Mouse (Mus musculus) hindbrain, embryonic 16.5 days (tissue): ENCODE measurements around the gene Akr7a5. TPM values are rescaled to one million over a fixed set of nuclear protein-coding genes. Genes with fewer than 3 reads are reported as not detected.

ENCODE experiments used
- ATAC-seq: fragments of 200-750 bp; cut with Nextera tagmentation; 2 replicates; pipeline ENCODE4 v1.8.0; 2017; ENCODE audit warnings: moderate TSS enrichment, moderate library complexity
- H3K27ac ChIP-seq: fragments of 300-500 bp; sonication (generic); 2 replicates; pipeline ENCODE4 v1.5.1; 2014; ENCODE audit warnings: low read depth, mild to moderate bottlenecking, control low read depth, low read length, moderate library complexity
- H3K27me3 ChIP-seq: fragments of 300-500 bp; sonication (generic); replicated peaks from 2 replicates; pipeline ENCODE4 v1.6.1; 2014; ENCODE audit warnings: low read length; ENCODE audit not compliant: control insufficient read depth, insufficient read depth
- H3K36me3 ChIP-seq: fragments of 300-500 bp; sonication (generic); 2 replicates; pipeline ENCODE4 v1.6.1; 2014; ENCODE audit warnings: mild to moderate bottlenecking, low read length, moderate library complexity, mixed read lengths; ENCODE audit not compliant: control insufficient read depth, insufficient read depth
- H3K4me1 ChIP-seq: fragments of 300-500 bp; sonication (generic); 2 replicates; pipeline ENCODE4 v1.6.1; 2014; ENCODE audit warnings: low read depth, low read length; ENCODE audit not compliant: control insufficient read depth, insufficient read depth
- H3K4me2 ChIP-seq: fragments of 300-500 bp; sonication (generic); 2 replicates; pipeline ENCODE4 v1.6.1; 2014; ENCODE audit warnings: mild to moderate bottlenecking, low read length, control low read depth, moderate library complexity
- H3K4me3 ChIP-seq: fragments of 300-500 bp; sonication (generic); 2 replicates; pipeline ENCODE4 v1.5.1; 2014; ENCODE audit warnings: mild to moderate bottlenecking, low read length, control low read depth, moderate library complexity
- H3K9ac ChIP-seq: fragments of 300-500 bp; sonication (generic); 2 replicates; pipeline ENCODE4 v1.6.1; 2014; ENCODE audit warnings: low read depth, mild to moderate bottlenecking, control low read depth, low read length, moderate library complexity
- H3K9me3 ChIP-seq: fragments of 300-500 bp; sonication (generic); 2 replicates; pipeline ENCODE4 v1.6.1; 2014; ENCODE audit warnings: mild to moderate bottlenecking, low read length, moderate library complexity; ENCODE audit not compliant: control insufficient read depth
- WGBS: fragments of 180-500 bp; shearing (Covaris S2); extraction: QIAGEN DNeasy Blood & Tissue Kit; methylation state at CpG from one replicate; pipeline ENCODE4 v1.1.7; 2014; 5-methylcytosine and 5-hydroxymethylcytosine counted together
- polyA plus RNA-seq: library from polyadenylated mRNA; unstranded; fragments of >200 nt; fragmentation: Nextera tagmentation; extraction: Ambion mirVana; gene quantifications from 2 replicates; pipeline ENCODE4 v1.2.1, GENCODE M21; 2015

Akr7a5 gene
- polyA plus RNA-seq, 1 experiment from 2014 or later: 65.5 TPM

DNA sequence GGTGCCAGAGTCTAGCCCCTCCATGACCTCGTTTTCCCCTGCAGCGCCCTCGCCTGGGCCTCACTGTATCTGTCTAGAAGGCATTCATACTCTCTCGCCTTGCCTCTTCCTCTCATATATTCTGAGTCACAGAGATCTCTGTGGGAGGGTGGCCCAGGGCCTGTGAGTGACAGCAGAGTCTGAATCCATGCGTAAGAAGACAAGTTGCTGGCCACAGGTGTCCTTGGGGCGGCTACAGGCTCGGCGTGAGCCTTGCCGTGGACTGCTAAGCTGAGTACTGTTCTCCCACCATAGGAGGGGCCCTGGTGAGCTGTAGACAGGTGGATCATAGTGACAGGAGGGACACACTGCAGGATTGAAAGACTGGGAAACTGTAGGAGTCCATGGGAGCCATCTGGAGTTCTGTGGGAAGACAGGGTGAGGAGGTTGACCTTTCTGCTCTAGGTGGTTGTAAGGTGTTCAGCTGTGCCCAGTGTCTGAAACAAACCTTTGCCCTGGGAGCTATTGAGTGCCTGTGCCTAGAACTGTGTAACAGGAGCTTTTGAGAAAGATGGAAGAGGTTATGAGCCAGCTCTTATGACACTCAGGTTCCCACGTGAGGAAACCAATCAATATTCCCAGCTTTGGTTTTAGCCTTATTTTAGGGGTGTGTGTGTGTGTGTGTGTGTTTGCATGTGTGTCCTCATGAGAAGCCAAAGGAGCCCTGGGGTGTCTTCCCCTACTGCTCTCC, 37.4 kb upstream of the Akr7a5 start:
- no peaks in the 10 kb centered on the region; the same call in 1 of the 2 replicates for H3K36me3 ChIP-seq
- WGBS: 88% methylated on average over 10 of the region's 10 CpGs
- no peak overlapping the region for H3K9ac ChIP-seq
- no peak overlapping the region for H3K4me2 ChIP-seq
- ATAC-seq: no peak
- no peaks in the 10 kb centered on the region for H3K9me3 ChIP-seq
- H3K4me3 ChIP-seq: no peak overlapping the region
- no peaks in the 10 kb centered on the region for H3K27me3 ChIP-seq
- no peak overlapping the region for H3K27ac ChIP-seq
- no peaks in the 10 kb centered on the region for H3K4me1 ChIP-seq

DNA sequence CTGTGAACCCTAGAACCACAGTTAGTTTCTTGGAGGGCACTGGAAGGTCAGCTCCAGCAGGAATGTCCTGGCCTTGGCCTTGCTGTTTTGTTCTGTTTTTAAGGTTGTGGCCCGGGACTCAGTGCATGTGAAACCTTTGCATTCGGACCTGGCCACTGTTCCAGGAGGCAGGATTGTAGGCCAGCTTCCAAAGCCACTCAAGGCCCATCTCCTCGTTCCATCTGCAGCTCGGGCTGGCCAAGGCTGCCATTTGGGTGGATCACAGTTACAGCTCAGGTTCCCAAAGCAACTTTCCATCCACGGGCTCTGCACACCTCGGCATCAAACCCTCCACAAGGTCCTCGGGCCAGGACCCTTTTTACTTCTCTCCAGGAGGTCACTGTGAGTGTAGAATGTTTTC, 36.0 kb upstream of the Akr7a5 start:
- ATAC-seq: no peak
- no peak overlapping the region for H3K4me3 ChIP-seq
- no peaks in the 10 kb centered on the region for H3K9me3 ChIP-seq
- H3K4me1 ChIP-seq: no peaks in the 10 kb centered on the region
- H3K27me3 ChIP-seq: no peaks in the 10 kb centered on the region
- H3K27ac ChIP-seq: no peak overlapping the region
- no peak overlapping the region for H3K4me2 ChIP-seq
- no peaks in the 10 kb centered on the region; the same call in 1 of the 2 replicates for H3K36me3 ChIP-seq
- WGBS: 89% methylated on average over 7 of the region's 7 CpGs
- H3K9ac ChIP-seq: no peak overlapping the region

GRCm38 (mm10) chr4:139276411-139276810, 34.1 kb upstream of the Akr7a5 start:
- WGBS: 79% methylated on average over 7 of the region's 7 CpGs
- H3K9me3 ChIP-seq: no peaks in the 10 kb centered on the region
- no peak overlapping the region for H3K4me3 ChIP-seq
- ATAC-seq: no peak
- no peaks in the 10 kb centered on the region for H3K27me3 ChIP-seq
- no peaks in the 10 kb centered on the region for H3K4me1 ChIP-seq
- H3K4me2 ChIP-seq: no peak overlapping the region
- peaks cover 13% of the 10 kb centered on the region for H3K36me3 ChIP-seq
- no peak overlapping the region for H3K27ac ChIP-seq
- no peak overlapping the region for H3K9ac ChIP-seq

GRCm38 (mm10) chr4:139280530-139280929, 30.0 kb upstream of the Akr7a5 start:
- H3K36me3 ChIP-seq: peaks cover 15% of the 10 kb centered on the region
- peaks cover 6% of the 10 kb centered on the region; the same call in 1 of the 2 replicates for H3K4me1 ChIP-seq
- no peak overlapping the region for H3K4me3 ChIP-seq
- no peaks in the 10 kb centered on the region for H3K27me3 ChIP-seq
- no peak overlapping the region for H3K9ac ChIP-seq
- no peaks in the 10 kb centered on the region for H3K9me3 ChIP-seq
- H3K4me2 ChIP-seq: no peak overlapping the region
- WGBS: 92% methylated on average over 12 of the region's 12 CpGs
- no peak overlapping the region for H3K27ac ChIP-seq
- ATAC-seq: no peak

DNA sequence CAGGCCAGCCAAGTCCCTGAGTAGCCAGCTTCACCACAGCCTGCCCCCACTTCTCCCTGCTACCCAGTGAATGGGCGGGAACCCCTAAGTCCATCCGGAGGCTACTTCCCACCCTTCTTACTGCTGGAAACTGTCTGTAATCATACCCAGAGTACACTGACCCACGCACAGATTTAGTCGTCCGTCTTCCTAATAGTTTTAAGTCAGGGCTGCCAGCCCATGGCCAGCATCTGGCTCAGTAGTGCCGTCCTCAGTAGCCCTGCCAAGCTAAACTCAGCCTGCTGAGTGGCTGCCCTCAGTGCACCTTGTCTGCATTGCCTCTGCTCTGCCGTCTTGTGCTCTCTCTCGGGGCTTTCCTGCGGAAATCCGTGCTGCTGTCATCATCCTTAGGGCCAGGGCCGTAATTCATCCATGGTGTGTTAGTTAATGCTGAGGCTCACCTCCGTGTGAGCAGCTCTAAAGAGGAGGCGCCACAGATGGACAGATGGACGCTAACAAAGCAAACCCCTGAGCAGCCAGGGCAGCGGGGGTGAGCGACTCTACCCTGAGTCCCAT, 28.7 kb upstream of the Akr7a5 start:
- no peak overlapping the region for H3K27ac ChIP-seq
- no peak for ATAC-seq
- H3K4me1 ChIP-seq: peaks cover 6% of the 10 kb centered on the region; the same call in 1 of the 2 replicates
- 74% methylated on average over 16 of the region's 16 CpGs for WGBS
- no peak overlapping the region for H3K4me3 ChIP-seq
- H3K4me2 ChIP-seq: no peak overlapping the region
- no peak overlapping the region for H3K9ac ChIP-seq
- no peaks in the 10 kb centered on the region for H3K27me3 ChIP-seq
- peaks cover 15% of the 10 kb centered on the region for H3K36me3 ChIP-seq
- no peaks in the 10 kb centered on the region for H3K9me3 ChIP-seq

DNA sequence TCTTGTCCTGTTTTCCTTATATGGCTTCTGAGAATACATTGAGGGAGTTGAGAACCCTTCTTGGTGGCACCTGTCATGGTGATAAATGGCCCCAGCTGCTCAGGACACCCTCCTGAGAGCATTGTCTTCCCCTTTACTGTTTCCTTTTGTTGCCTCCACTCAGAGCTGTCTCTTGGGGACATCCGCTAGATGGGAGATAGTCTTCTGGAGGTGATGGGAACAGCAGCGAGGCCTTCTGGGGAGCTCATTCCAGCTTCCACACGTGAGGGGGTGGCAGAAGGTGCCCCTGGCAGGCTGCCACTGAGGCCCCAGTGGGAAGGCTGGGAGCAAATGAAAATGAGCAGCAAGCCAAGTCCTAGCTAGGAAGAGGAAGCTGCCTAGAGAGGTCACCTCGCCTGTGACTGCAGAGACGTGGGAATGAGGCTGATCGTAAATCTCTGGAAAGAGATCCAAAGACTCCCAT, 27.6 kb upstream of the Akr7a5 start:
- no peak overlapping the region for H3K9ac ChIP-seq
- no peak overlapping the region for H3K27ac ChIP-seq
- H3K4me3 ChIP-seq: no peak overlapping the region
- H3K27me3 ChIP-seq: no peaks in the 10 kb centered on the region
- no peak for ATAC-seq
- H3K4me2 ChIP-seq: no peak overlapping the region
- H3K4me1 ChIP-seq: peaks cover 6% of the 10 kb centered on the region; the same call in 1 of the 2 replicates
- peaks cover 15% of the 10 kb centered on the region for H3K36me3 ChIP-seq
- no peaks in the 10 kb centered on the region for H3K9me3 ChIP-seq
- 34% methylated on average over 6 of the region's 6 CpGs for WGBS

GRCm38 (mm10) chr4:139284877-139285276, 25.7 kb upstream of the Akr7a5 start:
- no peaks in the 10 kb centered on the region for H3K9me3 ChIP-seq
- peaks cover 6% of the 10 kb centered on the region; the same call in 1 of the 2 replicates for H3K4me1 ChIP-seq
- 78% methylated on average over 15 of the region's 15 CpGs for WGBS
- no peak overlapping the region for H3K27ac ChIP-seq
- no peak overlapping the region for H3K4me2 ChIP-seq
- H3K9ac ChIP-seq: no peak overlapping the region
- peaks cover 22% of the 10 kb centered on the region for H3K36me3 ChIP-seq
- no peak for ATAC-seq
- no peaks in the 10 kb centered on the region for H3K27me3 ChIP-seq
- H3K4me3 ChIP-seq: no peak overlapping the region

DNA sequence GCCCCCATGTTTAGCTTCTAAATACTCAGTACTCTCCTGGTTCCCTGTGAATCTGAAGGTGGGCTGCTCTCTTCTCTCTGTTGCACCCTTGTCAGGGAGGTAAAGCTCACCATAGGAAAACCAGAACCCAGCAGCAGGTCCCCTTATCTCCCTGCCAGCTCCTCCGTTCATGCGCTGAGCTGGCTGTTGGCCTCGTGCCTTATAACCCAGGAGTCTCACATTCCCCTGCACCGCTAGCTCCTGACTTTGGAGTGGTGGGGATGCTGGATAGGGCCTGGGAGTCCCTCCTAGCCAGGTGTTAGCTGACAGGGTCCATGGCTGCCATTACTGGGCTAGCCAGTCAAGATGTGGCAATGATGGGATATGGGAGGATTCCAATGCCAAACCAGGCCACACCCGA, 24.3 kb upstream of the Akr7a5 start:
- no peaks in the 10 kb centered on the region for H3K27me3 ChIP-seq
- H3K9ac ChIP-seq: no peak overlapping the region
- peaks cover 6% of the 10 kb centered on the region; the same call in 1 of the 2 replicates for H3K4me1 ChIP-seq
- H3K27ac ChIP-seq: no peak overlapping the region
- 87% methylated on average over 5 of the region's 5 CpGs for WGBS
- H3K9me3 ChIP-seq: no peaks in the 10 kb centered on the region
- peaks cover 11% of the 10 kb centered on the region for H3K36me3 ChIP-seq
- no peak overlapping the region for H3K4me2 ChIP-seq
- ATAC-seq: no peak
- no peak overlapping the region for H3K4me3 ChIP-seq

DNA sequence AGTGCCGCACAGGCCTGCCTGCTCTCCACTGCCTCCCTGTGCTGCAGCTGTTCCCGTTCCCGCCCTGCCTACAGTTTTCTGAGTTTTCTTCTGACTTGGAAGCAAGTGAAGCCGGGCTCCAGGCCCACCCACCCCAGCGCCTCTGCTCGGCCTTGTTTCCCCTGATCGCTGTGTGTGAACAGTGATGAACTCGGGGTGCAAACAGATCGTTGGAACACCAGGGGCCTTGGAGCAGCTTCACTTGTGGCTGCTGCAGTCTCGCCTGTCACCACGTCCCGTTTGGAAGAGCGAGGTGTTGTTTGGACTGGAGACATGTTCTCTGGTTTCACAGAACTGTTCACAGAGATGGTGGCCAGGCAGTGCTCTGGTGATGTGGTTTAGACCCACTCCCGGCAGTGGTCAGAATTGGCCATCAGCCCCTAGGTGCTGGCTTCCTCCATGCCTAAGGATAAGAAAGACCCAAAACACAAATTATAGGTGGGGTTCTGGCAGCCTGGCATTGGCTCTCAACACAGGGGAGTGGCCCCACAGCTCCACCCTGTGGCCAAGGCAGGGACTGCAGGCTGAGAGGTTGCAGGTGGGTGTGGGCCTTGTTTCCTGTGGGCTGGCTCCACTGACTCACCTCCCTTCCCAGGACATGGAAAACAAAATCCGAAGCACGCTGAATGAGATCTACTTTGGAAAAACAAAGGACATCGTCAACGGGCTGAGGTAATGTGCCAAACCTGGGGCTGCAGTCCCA, 23.3 kb upstream of the Akr7a5 start:
- WGBS: 83% methylated on average over 18 of the region's 18 CpGs
- Histone ChIP-seq H3K27ac (no peak overlapping the region), H3K9ac (no peak overlapping the region), H3K4me2 (no peak overlapping the region), H3K27me3 (no peaks in the 10 kb centered on the region), H3K36me3 (peaks cover 7% of the 10 kb centered on the region), H3K4me1 (peaks cover 6% of the 10 kb centered on the region; the same call in 1 of the 2 replicates), H3K4me3 (no peak overlapping the region), H3K9me3 (no peaks in the 10 kb centered on the region)
- no peak for ATAC-seq
